Mouse (Mus musculus): ENCODE data around the gene Noct.

- TF ChIP-seq USF1 (IDR thresholded peaks at IDR 0.05; ENCODE audit: low read depth, low read length) (no peak), EP300 (IDR thresholded peaks at IDR 0.05; ENCODE audit: low read length) (no peak), MEF2A (IDR thresholded peaks at IDR 0.05; ENCODE audit: borderline replicate concordance, low read depth, low read length) (no peak), NELFE (IDR thresholded peaks at IDR 0.05; ENCODE audit: low read depth, low read length) (no peak), CTCF (conservative IDR thresholded peaks at IDR 0.05 in 1 of 2, IDR thresholded peaks at IDR 0.05 in 1 of 2; ENCODE audit: low read depth in 2 of 2, low read length in 2 of 2) (no peak), RCOR1 (conservative IDR thresholded peaks at IDR 0.05; ENCODE audit: low read depth, low read length) (no peak), MAZ (IDR thresholded peaks at IDR 0.05; ENCODE audit: low read depth, low read length) (no peak), POLR2A (IDR thresholded peaks at IDR 0.05; ENCODE audit: low read depth, low read length) (no peak), ZKSCAN1 (IDR thresholded peaks at IDR 0.05; ENCODE audit: borderline replicate concordance, low read depth, low read length) (no peak), MAX (IDR thresholded peaks at IDR 0.05; ENCODE audit: low read length) (no peak), ZNF384 (IDR thresholded peaks at IDR 0.05; ENCODE audit: low read depth, low read length) (no peak), ZC3H11A (IDR thresholded peaks at IDR 0.05; ENCODE audit: low read depth, low read length) (no peak), HCFC1 (IDR thresholded peaks at IDR 0.05; ENCODE audit: low read depth, low read length) (no peak), JUND (conservative IDR thresholded peaks at IDR 0.05; ENCODE audit: low read depth, low read length) (no peak)
These were observed 15.6 kb upstream of the Noct start for GRCm38 (mm10) chr3:51208633-51209032.

Data from CH12.LX (cell line).